Comparison of ENCODE assay signal across 24 mouse cellular contexts in genomic region chr17:78752064-78752463, GRCm38 (mm10). TPM values are rescaled to one million over a fixed set of nuclear protein-coding genes. Genes with fewer than 3 reads are reported as not detected.
DNase-seq lines count a peak whose midpoint lies in the region; ATAC-seq and TF ChIP-seq lines count a peak whose summit lies in the region.
"Had no signal": no experiment of that assay in that cellular context is flagged by ENCODE, and none has a peak within 500 bp of the region (broad histone marks: within the 10 kb centered on the region; RNA-seq: fewer than 3 reads in every experiment).

No protein-coding gene starts in this region.

- H3K27me3 ChIP-seq in forebrain, embryonic 12.5 days: no peaks in the 10 kb centered on the region
- no peaks in the 10 kb centered on the region for H3K27me3 ChIP-seq in forebrain, embryonic 13.5 days
- no peaks in the 10 kb centered on the region for H3K27me3 ChIP-seq in kidney, postnatal 0 days (ENCODE audit: insufficient read depth, low read length)
- no peaks in the 10 kb centered on the region for H3K27me3 ChIP-seq in kidney, embryonic 16.5 days (ENCODE audit: insufficient read depth, low read length)
- no peaks in the 10 kb centered on the region for H3K27me3 ChIP-seq in CH12.LX (replicated peaks)
- H3K27me3 ChIP-seq: embryonic facial prominence, embryonic 12.5 days; heart, embryonic 15.5 days; hindbrain, embryonic 13.5 days; limb, embryonic 12.5 days; midbrain, embryonic 13.5 days; neural tube, embryonic 12.5 days had no signal

- TF ChIP-seq EP300 in CH12.LX (IDR thresholded peaks at IDR 0.05; ENCODE audit: low read length): no peak

- WGBS in forebrain, embryonic 12.5 days: 47% methylated on average over 10 of the region's 10 CpGs
- 52% methylated on average over 10 of the region's 10 CpGs for WGBS in forebrain, embryonic 13.5 days
- 80% methylated on average over 10 of the region's 10 CpGs for WGBS in kidney, postnatal 0 days
- 71% methylated on average over 10 of the region's 10 CpGs for WGBS in kidney, embryonic 16.5 days

- no peaks in the 10 kb centered on the region for H3K79me2 ChIP-seq in CH12.LX (replicated peaks; ENCODE audit: control insufficient read depth, extremely low read depth, insufficient read depth, poor library complexity, severe bottlenecking)

- in situ Hi-C loops in CH12.LX (cut with MboI; ENCODE audit: low pct_ligation_motif_present, low pct_unique_long_range_greater_than_20kb, low sequenced_read_pairs): loop anchor here (10.0 kb wide), 1 partner anchor 147 kb away; no protein-coding TSS in a partner anchor

- TF ChIP-seq RAD21 in CH12.LX (IDR thresholded peaks at IDR 0.05; ENCODE audit: low read depth, low read length): no peak; the same call in 1 of the 2 replicates

- peak; percentile 17; the same call in 1 of the 2 replicates for TF ChIP-seq CTCF in kidney, postnatal 0 days (IDR thresholded peaks at IDR 0.05; ENCODE audit: low read depth)
- peak; percentile 22 to 49; a peak in 2 of 4 replicates for TF ChIP-seq CTCF in CH12.LX (conservative IDR thresholded peaks at IDR 0.05 in 1 of 2, IDR thresholded peaks at IDR 0.05 in 1 of 2; ENCODE audit: low read depth in 2 of 2, low read length in 2 of 2)

- TF ChIP-seq POLR2A in CH12.LX (IDR thresholded peaks at IDR 0.05; ENCODE audit: low read depth, low read length): no peak

- no peak for DNase-seq in kidney, postnatal 0 days (ENCODE audit: low spot score)
- no peak for DNase-seq in CH12.LX (ENCODE audit: extremely low read depth)
- DNase-seq in ZHBTc4 (ENCODE audit: low read depth, low spot score): peak; percentile 38
- no peak for DNase-seq in retina, postnatal 1 day
- DNase-seq: adrenal gland, postnatal 25 days; cerebellum, adult 18-20 months; kidney, adult 9 months; kidney, postnatal 4 days; lung, adult 18-20 months; lung, postnatal 14 days; right cerebral cortex, adult 18-20 months; thymus, postnatal 36 days had no signal

- dilution Hi-C loops in CH12.LX (cut with MboI; ENCODE audit: extremely low pct_ligation_motif_present, extremely low pct_unique_long_range_greater_than_20kb, low sequenced_read_pairs): no loop called here

- ATAC-seq in forebrain, embryonic 12.5 days (ENCODE audit: low FRiP score): peak; percentile 46; the same call in 1 of the 2 replicates
- no peak for ATAC-seq in forebrain, embryonic 13.5 days
- ATAC-seq in kidney, postnatal 0 days (replicated peaks; ENCODE audit: low FRiP score, low read depth): no peak
- no peak for ATAC-seq in kidney, embryonic 16.5 days (ENCODE audit: low FRiP score, low TSS enrichment)
- ATAC-seq in erythroid progenitor cell, adult 5-6 weeks (replicated peaks; ENCODE audit: low FRiP score, poor library complexity, severe bottlenecking): no peak
- ATAC-seq: forebrain, embryonic 16.5 days; midbrain, embryonic 13.5 days had no signal

- H3K9me3 ChIP-seq in forebrain, embryonic 12.5 days: no peaks in the 10 kb centered on the region
- no peaks in the 10 kb centered on the region for H3K9me3 ChIP-seq in forebrain, embryonic 13.5 days (replicated peaks)
- no peaks in the 10 kb centered on the region for H3K9me3 ChIP-seq in kidney, postnatal 0 days (replicated peaks; ENCODE audit: low read length)
- H3K9me3 ChIP-seq in kidney, embryonic 16.5 days (ENCODE audit: low read length): no peaks in the 10 kb centered on the region
- H3K9me3 ChIP-seq in CH12.LX (replicated peaks; ENCODE audit: low read length): no peaks in the 10 kb centered on the region
- H3K9me3 ChIP-seq: embryonic facial prominence, embryonic 12.5 days; heart, embryonic 15.5 days; hindbrain, embryonic 13.5 days; limb, embryonic 12.5 days; midbrain, embryonic 13.5 days; neural tube, embryonic 12.5 days had no signal

- H3K27ac ChIP-seq in forebrain, embryonic 12.5 days: no peak overlapping the region
- H3K27ac ChIP-seq in forebrain, embryonic 13.5 days: no peak overlapping the region
- no peak overlapping the region for H3K27ac ChIP-seq in kidney, postnatal 0 days
- no peak overlapping the region for H3K27ac ChIP-seq in kidney, embryonic 16.5 days (ENCODE audit: low read length)
- peak overlapping the region; percentile 43; the same call in 1 of the 2 replicates for H3K27ac ChIP-seq in CH12.LX (ENCODE audit: insufficient read depth, low read depth)
- H3K27ac ChIP-seq: embryonic facial prominence, embryonic 12.5 days; heart, embryonic 15.5 days; hindbrain, embryonic 13.5 days; limb, embryonic 12.5 days; midbrain, embryonic 13.5 days; neural tube, embryonic 12.5 days had no signal

- no peak overlapping the region for H3K9ac ChIP-seq in forebrain, embryonic 12.5 days
- no peak overlapping the region for H3K9ac ChIP-seq in forebrain, embryonic 13.5 days
- no peak overlapping the region for H3K9ac ChIP-seq in kidney, postnatal 0 days (ENCODE audit: low read depth, low read length)
- H3K9ac ChIP-seq in kidney, embryonic 16.5 days (replicated peaks; ENCODE audit: low read length): no peak overlapping the region
- no peak overlapping the region for H3K9ac ChIP-seq in CH12.LX (ENCODE audit: insufficient read depth, low read depth)
- H3K9ac ChIP-seq: embryonic facial prominence, embryonic 12.5 days; heart, embryonic 15.5 days; hindbrain, embryonic 13.5 days; limb, embryonic 12.5 days; midbrain, embryonic 13.5 days; neural tube, embryonic 12.5 days had no signal

- no peak overlapping the region for H3K4me3 ChIP-seq in forebrain, embryonic 12.5 days (replicated peaks)
- no peak overlapping the region for H3K4me3 ChIP-seq in forebrain, embryonic 13.5 days
- no peak overlapping the region for H3K4me3 ChIP-seq in kidney, postnatal 0 days (replicated peaks; ENCODE audit: low read depth, low read length)
- H3K4me3 ChIP-seq in kidney, embryonic 16.5 days (ENCODE audit: low read length): no peak overlapping the region
- no peak overlapping the region for H3K4me3 ChIP-seq in CH12.LX (replicated peaks in 1 of 3; ENCODE audit: low read depth in 2 of 3, low read length in 2 of 3, poor library complexity in 1 of 3)
- H3K4me3 ChIP-seq: embryonic facial prominence, embryonic 12.5 days; erythroblast, embryonic 14.5 days; heart, embryonic 15.5 days; hindbrain, embryonic 13.5 days; limb, embryonic 12.5 days; midbrain, embryonic 13.5 days; neural tube, embryonic 12.5 days had no signal

- no peak overlapping the region for H3K4me2 ChIP-seq in forebrain, embryonic 12.5 days
- no peak overlapping the region for H3K4me2 ChIP-seq in forebrain, embryonic 13.5 days
- no peak overlapping the region for H3K4me2 ChIP-seq in kidney, postnatal 0 days (ENCODE audit: low read length)
- no peak overlapping the region for H3K4me2 ChIP-seq in kidney, embryonic 16.5 days (replicated peaks; ENCODE audit: low read depth, low read length)
- H3K4me2 ChIP-seq in CH12.LX (ENCODE audit: insufficient read depth, low read depth, poor library complexity, severe bottlenecking): 0 out of 2 replicates have a peak overlapping the region, but pooled peaks have one; percentile 3
- H3K4me2 ChIP-seq: embryonic facial prominence, embryonic 12.5 days; heart, embryonic 15.5 days; hindbrain, embryonic 13.5 days; limb, embryonic 12.5 days; midbrain, embryonic 13.5 days; neural tube, embryonic 12.5 days had no signal

- peaks cover 27% of the 10 kb centered on the region for H3K36me3 ChIP-seq in forebrain, embryonic 12.5 days (replicated peaks)
- H3K36me3 ChIP-seq in forebrain, embryonic 13.5 days (ENCODE audit: poor library complexity, severe bottlenecking): peaks cover 45% of the 10 kb centered on the region
- H3K36me3 ChIP-seq in kidney, postnatal 0 days (ENCODE audit: insufficient read depth, low read length): peaks cover 9% of the 10 kb centered on the region; the same call in 1 of the 2 replicates
- H3K36me3 ChIP-seq in kidney, embryonic 16.5 days (ENCODE audit: insufficient read depth, low read length): peaks cover 18% of the 10 kb centered on the region; the same call in 1 of the 2 replicates
- peaks cover 12 to 35% of the 10 kb centered on the region in 2 experiments for H3K36me3 ChIP-seq in CH12.LX (replicated peaks in 1 of 2; ENCODE audit: control insufficient read depth in 1 of 2, insufficient read depth in 1 of 2, low read length in 1 of 2)

- H3K4me1 ChIP-seq in forebrain, embryonic 12.5 days: no peaks in the 10 kb centered on the region
- H3K4me1 ChIP-seq in forebrain, embryonic 13.5 days: peaks cover 5% of the 10 kb centered on the region; the same call in 1 of the 2 replicates
- no peaks in the 10 kb centered on the region for H3K4me1 ChIP-seq in kidney, postnatal 0 days (replicated peaks; ENCODE audit: insufficient read depth, low read length)
- 0 out of 2 replicates have a peak, but pooled peaks cover 2% of the 10 kb centered on the region for H3K4me1 ChIP-seq in kidney, embryonic 16.5 days (ENCODE audit: insufficient read depth, low read length)
- peaks cover 4 to 48% of the 10 kb centered on the region in 2 experiments; a peak in 3 of 4 replicates for H3K4me1 ChIP-seq in CH12.LX (ENCODE audit: control insufficient read depth in 1 of 2, insufficient read depth in 2 of 2)
- H3K4me1 ChIP-seq: embryonic facial prominence, embryonic 12.5 days; hindbrain, embryonic 13.5 days; limb, embryonic 12.5 days; midbrain, embryonic 13.5 days; neural tube, embryonic 12.5 days had no signal

TF ChIP-seq in CH12.LX, 34 proteins besides CTCF, POLR2A, EP300 and RAD21 (continues in another document):
- TF ChIP-seq NELFE (IDR thresholded peaks at IDR 0.05; ENCODE audit: low read depth, low read length) (no peak), USF2 (conservative IDR thresholded peaks at IDR 0.05; ENCODE audit: low read depth, low read length) (no peak), NRF1 (IDR thresholded peaks at IDR 0.05; ENCODE audit: low read depth, low read length) (no peak), ZKSCAN1 (IDR thresholded peaks at IDR 0.05; ENCODE audit: borderline replicate concordance, low read depth, low read length) (no peak), ZMIZ1 (IDR thresholded peaks at IDR 0.05; ENCODE audit: low read depth, low read length) (no peak), UBTF (IDR thresholded peaks at IDR 0.05; ENCODE audit: low read depth, low read length) (no peak), KAT2A (IDR thresholded peaks at IDR 0.05; ENCODE audit: insufficient replicate concordance, low read length) (no peak), SIN3A (IDR thresholded peaks at IDR 0.05; ENCODE audit: low read length) (no peak), MAFK (IDR thresholded peaks at IDR 0.05; ENCODE audit: insufficient replicate concordance, low read length) (no peak), IRF4 (IDR thresholded peaks at IDR 0.05; ENCODE audit: low read depth, low read length) (no peak)

RNA-seq across cellular contexts. Expression of gene Strn, which starts 15.1 kb away (rescaled TPM):
- polyA plus RNA-seq in forebrain, embryonic 12.5 days (2016; fragmentation: Nextera tagmentation; extraction: Ambion mirVana): 7.5 and 8.8 TPM in 2 replicates
- polyA plus RNA-seq in forebrain, embryonic 13.5 days (2015; fragmentation: Nextera tagmentation; extraction: Ambion mirVana): 4.5 and 5.8 TPM in 2 replicates
- 3.5 and 3.7 TPM in 2 replicates for polyA plus RNA-seq in kidney, postnatal 0 days (2015; fragmentation: Nextera tagmentation; extraction: Ambion mirVana)
- polyA plus RNA-seq in kidney, embryonic 16.5 days (2015; fragmentation: Nextera tagmentation; extraction: Ambion mirVana): 5.2 and 6.1 TPM in 2 replicates
- total RNA-seq in CH12.LX (2012; rRNA removed): 12.3 and 12.4 TPM in 2 replicates
- 9.9 and 10.5 TPM in 2 replicates for total RNA-seq in CH12.LX (2014; rRNA removed)
- polyA plus RNA-seq in CH12.LX (2012; ENCODE audit: insufficient read length, low read depth): 12.7 and 14.3 TPM in 2 replicates
- total RNA-seq in erythroid progenitor cell, adult 5-6 weeks (2015; ENCODE audit: low replicate concordance): 11.2 and 13.0 TPM in 2 replicates
- total RNA-seq in erythroid progenitor cell, adult 5-6 weeks (2017; ENCODE audit: low replicate concordance): 19.7 and 20.7 TPM in 2 replicates
